Mouse (Mus musculus) forebrain, embryonic 11.5 days (tissue): ENCODE measurements around the gene Cptp. TPM values are rescaled to one million over a fixed set of nuclear protein-coding genes. Genes with fewer than 3 reads are reported as not detected.

Source experiments
- ATAC-seq: fragments of 200-750 bp; cut with Nextera tagmentation; replicated peaks from 2 replicates; pipeline ENCODE4 v1.8.0; 2017; ENCODE audit warnings: moderate TSS enrichment; ENCODE audit not compliant: low FRiP score
- DNase-seq: peaks from one replicate; pipeline ENCODE4 v3.0.0-alpha.2; 2017; ENCODE audit warnings: low spot score
- H3K27ac ChIP-seq: fragments of 300-500 bp; sonication (generic); 2 replicates; pipeline ENCODE4 v1.5.1; 2014; ENCODE audit warnings: low read depth, low read length
- H3K27me3 ChIP-seq: fragments of 300-500 bp; sonication (generic); 2 replicates; pipeline ENCODE4 v1.6.1; 2014; ENCODE audit warnings: mild to moderate bottlenecking, low read length, mixed read lengths; ENCODE audit not compliant: control insufficient read depth, insufficient read depth
- H3K36me3 ChIP-seq: fragments of 300-500 bp; sonication (generic); 2 replicates; pipeline ENCODE4 v1.6.1; 2014; ENCODE audit warnings: mild to moderate bottlenecking, low read length, moderate library complexity, mixed read lengths; ENCODE audit not compliant: control insufficient read depth, insufficient read depth
- H3K4me1 ChIP-seq: fragments of 300-500 bp; sonication (generic); replicated peaks from 2 replicates; pipeline ENCODE4 v1.6.1; 2014; ENCODE audit warnings: low read length, mixed read lengths; ENCODE audit not compliant: control insufficient read depth, insufficient read depth
- H3K4me2 ChIP-seq: fragments of 300-500 bp; sonication (generic); 2 replicates; pipeline ENCODE4 v1.6.1; 2014; ENCODE audit warnings: low read depth, mild to moderate bottlenecking, low read length, moderate library complexity, mixed read lengths; ENCODE audit not compliant: severe bottlenecking
- H3K4me3 ChIP-seq: fragments of 300-500 bp; sonication (generic); 2 replicates; pipeline ENCODE4 v1.5.1; 2014; ENCODE audit warnings: low read depth, low read length
- H3K9ac ChIP-seq: fragments of 300-500 bp; sonication (generic); 2 replicates; pipeline ENCODE4 v1.6.1; 2014; ENCODE audit warnings: low read length
- H3K9me3 ChIP-seq: fragments of 300-500 bp; sonication (generic); 2 replicates; pipeline ENCODE4 v1.6.1; 2016; ENCODE audit warnings: low read length, mixed read lengths; ENCODE audit not compliant: control insufficient read depth
- WGBS: fragments of 180-500 bp; shearing (Covaris S2); extraction: QIAGEN DNeasy Blood & Tissue Kit; methylation state at CpG from one replicate; pipeline ENCODE4 v1.1.7; 2014; 5-methylcytosine and 5-hydroxymethylcytosine counted together
- polyA plus RNA-seq: library from polyadenylated mRNA; unstranded; fragments of >200 nt; fragmentation: Nextera tagmentation; extraction: Ambion mirVana; gene quantifications from 2 replicates; pipeline ENCODE4 v1.2.1, GENCODE M21; 2014

Gene Cptp
- polyA plus RNA-seq, 1 experiment from 2014 or later = 22.3 TPM

DNA sequence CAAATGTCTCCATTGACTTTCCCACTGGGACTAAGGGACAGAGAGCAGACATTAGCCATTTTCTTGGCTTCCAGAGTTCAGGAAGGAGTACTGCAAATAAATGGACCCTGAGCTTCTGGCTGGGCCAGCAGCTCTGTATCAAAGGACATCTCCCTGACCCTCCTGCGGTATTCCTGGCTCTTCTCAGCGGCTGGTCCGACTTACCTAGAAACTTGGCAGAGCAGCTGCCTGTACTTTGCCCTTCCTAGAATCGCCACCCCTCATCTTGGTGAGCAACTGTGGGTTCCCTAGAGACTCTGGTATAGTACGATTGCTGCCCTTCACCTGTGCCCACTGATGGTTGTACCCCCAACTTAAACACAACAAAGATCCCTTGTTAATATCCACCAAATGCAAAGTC is 26.0 kb downstream of the Cptp start:
- Histone ChIP-seq H3K4me1 (peaks cover 21% of the 10 kb centered on the region; the same call in 1 of the 2 replicates), H3K9ac (no peak overlapping the region), H3K9me3 (no peaks in the 10 kb centered on the region), H3K4me3 (no peak overlapping the region), H3K4me2 (no peak overlapping the region), H3K36me3 (no peaks in the 10 kb centered on the region), H3K27ac (no peak overlapping the region), H3K27me3 (peaks cover 5% of the 10 kb centered on the region; the same call in 1 of the 2 replicates)
- DNase-seq = no peak
- ATAC-seq = no peak
- WGBS = 93% methylated on average over 5 of the region's 5 CpGs

DNA sequence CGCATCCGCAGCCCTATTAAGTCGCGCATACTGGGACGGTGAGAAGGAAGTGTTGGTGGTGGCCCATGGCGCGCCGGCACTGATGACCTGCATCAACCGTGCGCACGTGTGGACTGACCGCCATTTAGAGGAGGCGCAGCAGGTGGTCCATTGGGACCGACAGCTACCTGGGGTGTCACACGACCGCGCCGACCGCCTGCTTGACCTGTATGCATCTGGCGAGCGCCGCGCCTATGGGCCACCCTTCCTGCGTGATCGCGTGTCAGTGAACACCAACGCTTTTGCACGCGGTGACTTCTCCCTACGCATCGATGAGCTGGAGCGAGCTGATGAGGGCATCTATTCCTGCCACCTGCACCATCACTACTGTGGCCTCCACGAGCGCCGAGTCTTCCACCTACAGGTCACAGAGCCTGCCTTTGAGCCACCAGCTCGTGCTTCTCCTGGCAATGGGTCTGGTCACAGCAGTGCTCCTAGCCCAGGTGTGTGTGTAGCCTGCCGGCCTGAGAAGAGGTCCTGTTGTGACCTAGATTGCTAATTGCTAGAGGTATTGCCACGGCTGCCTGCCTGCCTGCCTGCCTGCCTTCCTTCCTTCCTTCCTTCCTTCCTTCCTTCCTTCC is 27.5 kb downstream of the Cptp start:
- Histone ChIP-seq H3K36me3 (no peaks in the 10 kb centered on the region), H3K4me2 (peak overlapping the region; percentile 51; the same call in 1 of the 2 replicates), H3K27ac (no peak overlapping the region), H3K9ac (no peak overlapping the region), H3K4me1 (peaks cover 20% of the 10 kb centered on the region; the same call in 1 of the 2 replicates), H3K9me3 (no peaks in the 10 kb centered on the region), H3K27me3 (peaks cover 5% of the 10 kb centered on the region; the same call in 1 of the 2 replicates), H3K4me3 (peak overlapping the region; percentile 31; the same call in 1 of the 2 replicates)
- WGBS = 29% methylated on average over 38 of the region's 38 CpGs
- ATAC-seq (no peak), DNase-seq (peak; percentile 57)

DNA sequence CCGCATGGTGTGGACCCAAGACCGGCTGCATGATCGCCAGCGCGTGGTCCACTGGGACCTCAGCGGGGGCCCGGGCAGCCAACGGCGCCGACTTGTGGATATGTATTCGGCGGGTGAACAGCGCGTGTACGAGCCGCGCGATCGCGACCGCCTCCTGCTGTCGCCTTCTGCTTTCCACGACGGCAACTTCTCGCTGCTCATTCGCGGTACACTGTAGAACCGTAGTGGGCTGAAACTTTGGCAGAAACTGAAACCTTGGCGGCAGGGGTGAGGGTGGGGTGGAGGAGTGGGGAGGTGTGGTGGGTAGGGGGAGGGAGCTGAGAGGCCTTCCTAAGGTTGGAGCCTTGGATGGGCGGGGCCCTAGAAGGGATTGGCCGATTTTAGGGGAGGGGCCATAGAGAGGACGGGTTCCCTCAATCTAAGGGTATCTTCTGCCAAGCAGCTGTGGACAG is 28.2 kb downstream of the Cptp start:
- peak overlapping the region; percentile 60 for H3K9ac ChIP-seq
- no peaks in the 10 kb centered on the region for H3K9me3 ChIP-seq
- peak; percentile 74 for DNase-seq
- ATAC-seq = peak; percentile 61
- no peak overlapping the region for H3K27ac ChIP-seq
- no peaks in the 10 kb centered on the region for H3K36me3 ChIP-seq
- H3K4me1 ChIP-seq = peaks cover 19% of the 10 kb centered on the region; the same call in 1 of the 2 replicates
- H3K4me3 ChIP-seq = peak overlapping the region; percentile 31
- H3K27me3 ChIP-seq = peaks cover 5% of the 10 kb centered on the region; the same call in 1 of the 2 replicates
- peak overlapping the region; percentile 51 for H3K4me2 ChIP-seq
- under 1% methylated on average over 32 of the region's 32 CpGs for WGBS

DNA sequence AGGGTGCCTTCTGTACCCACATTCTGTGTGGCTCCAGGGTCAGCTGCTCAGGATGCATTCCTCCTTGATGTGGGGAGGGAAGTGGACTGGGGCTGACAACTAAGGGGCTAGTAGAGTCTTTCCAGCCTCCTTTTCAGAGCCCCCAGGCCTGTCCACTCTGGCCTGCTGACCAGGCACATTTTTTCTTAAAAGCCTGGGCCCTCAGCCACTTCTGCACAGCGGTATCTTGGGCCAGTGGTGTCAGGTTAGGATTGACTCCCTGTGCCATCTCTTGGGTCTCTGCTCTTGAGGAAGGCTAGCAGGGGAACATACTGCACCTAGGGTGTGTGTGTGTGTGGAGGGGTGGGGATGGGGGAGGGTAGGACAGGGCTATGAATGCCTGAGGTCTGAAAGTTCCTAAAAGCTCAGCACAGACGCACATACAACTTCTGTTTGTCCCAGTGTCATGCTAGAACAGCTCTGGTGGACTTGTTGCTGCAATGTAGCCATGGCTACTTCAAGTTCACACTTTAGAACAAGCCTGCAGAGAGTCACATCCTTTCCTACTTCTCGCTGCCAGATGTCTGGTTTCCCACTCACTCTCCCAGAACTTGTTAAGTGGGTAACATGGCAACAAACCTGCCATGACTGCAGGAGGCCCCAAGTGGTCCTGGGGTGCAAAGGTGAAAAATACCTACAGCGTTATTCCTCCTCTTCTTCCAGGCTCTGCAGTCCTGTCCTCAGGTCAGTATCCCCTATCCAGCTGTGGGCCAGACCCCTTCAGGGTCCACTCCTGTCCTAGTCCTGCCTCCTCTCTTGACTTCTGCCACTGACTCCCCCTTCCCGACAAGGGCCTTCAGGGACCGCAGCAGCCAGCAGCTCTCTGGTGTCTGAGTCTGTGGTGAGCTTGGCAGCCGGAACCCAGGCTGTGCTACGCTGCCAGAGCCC is 28.9 kb downstream of the Cptp start:
- Histone ChIP-seq H3K36me3 (no peaks in the 10 kb centered on the region), H3K4me2 (peak overlapping the region; percentile 51), H3K4me3 (peak overlapping the region; percentile 31), H3K27me3 (peaks cover 5% of the 10 kb centered on the region; the same call in 1 of the 2 replicates), H3K4me1 (peaks cover 19% of the 10 kb centered on the region; the same call in 1 of the 2 replicates), H3K9me3 (no peaks in the 10 kb centered on the region), H3K9ac (peak overlapping the region; percentile 60), H3K27ac (no peak overlapping the region)
- peak; percentile 19 for ATAC-seq
- peak; percentile 51 for DNase-seq
- 6% methylated on average over 8 of the region's 8 CpGs for WGBS

DNA sequence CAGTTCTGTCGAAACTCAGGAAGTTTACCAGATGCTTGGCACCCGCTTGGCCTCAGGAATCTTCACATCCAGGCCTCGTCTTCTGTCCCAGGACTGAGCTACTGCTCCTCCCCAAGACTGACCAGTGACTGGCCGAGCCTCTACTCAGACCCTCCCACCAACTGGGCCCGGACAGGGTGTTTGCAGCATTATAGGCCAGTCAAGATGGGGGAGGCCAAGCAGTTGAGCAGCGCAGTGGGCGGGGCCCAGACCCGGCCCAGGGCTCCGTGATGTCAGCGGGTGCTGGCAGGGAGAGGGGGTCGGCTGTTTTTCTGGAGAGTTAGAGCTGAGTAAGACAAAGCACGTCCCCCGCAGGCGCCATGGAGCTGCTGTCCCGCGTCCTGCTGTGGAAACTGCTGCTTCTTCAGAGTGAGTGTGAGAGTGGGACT is 29.7 kb downstream of the Cptp start, which contains the start of gene Mxra8:
Gene Mxra8, plus strand, starts transcription at position 198 of the 428 bp plus-strand sequence.
- Histone ChIP-seq H3K4me3 (peak within 1 kb of the TSS; percentile 31), H3K4me2 (peak within 1 kb of the TSS; percentile 51), H3K4me1 (peaks cover 19% of the 10 kb centered on the region; the same call in 1 of the 2 replicates), H3K9ac (peak within 1 kb of the TSS; percentile 60), H3K36me3 (no peaks in the 10 kb centered on the region), H3K27me3 (peaks cover 5% of the 10 kb centered on the region; the same call in 1 of the 2 replicates), H3K9me3 (no peaks in the 10 kb centered on the region), H3K27ac (0 out of 2 replicates have a peak within 1 kb of the TSS, but pooled peaks have one; percentile 12)
- ATAC-seq (peak; percentile 86), DNase-seq (peak; percentile 88)
- WGBS = under 1% methylated on average over 16 of the region's 16 CpGs

DNA sequence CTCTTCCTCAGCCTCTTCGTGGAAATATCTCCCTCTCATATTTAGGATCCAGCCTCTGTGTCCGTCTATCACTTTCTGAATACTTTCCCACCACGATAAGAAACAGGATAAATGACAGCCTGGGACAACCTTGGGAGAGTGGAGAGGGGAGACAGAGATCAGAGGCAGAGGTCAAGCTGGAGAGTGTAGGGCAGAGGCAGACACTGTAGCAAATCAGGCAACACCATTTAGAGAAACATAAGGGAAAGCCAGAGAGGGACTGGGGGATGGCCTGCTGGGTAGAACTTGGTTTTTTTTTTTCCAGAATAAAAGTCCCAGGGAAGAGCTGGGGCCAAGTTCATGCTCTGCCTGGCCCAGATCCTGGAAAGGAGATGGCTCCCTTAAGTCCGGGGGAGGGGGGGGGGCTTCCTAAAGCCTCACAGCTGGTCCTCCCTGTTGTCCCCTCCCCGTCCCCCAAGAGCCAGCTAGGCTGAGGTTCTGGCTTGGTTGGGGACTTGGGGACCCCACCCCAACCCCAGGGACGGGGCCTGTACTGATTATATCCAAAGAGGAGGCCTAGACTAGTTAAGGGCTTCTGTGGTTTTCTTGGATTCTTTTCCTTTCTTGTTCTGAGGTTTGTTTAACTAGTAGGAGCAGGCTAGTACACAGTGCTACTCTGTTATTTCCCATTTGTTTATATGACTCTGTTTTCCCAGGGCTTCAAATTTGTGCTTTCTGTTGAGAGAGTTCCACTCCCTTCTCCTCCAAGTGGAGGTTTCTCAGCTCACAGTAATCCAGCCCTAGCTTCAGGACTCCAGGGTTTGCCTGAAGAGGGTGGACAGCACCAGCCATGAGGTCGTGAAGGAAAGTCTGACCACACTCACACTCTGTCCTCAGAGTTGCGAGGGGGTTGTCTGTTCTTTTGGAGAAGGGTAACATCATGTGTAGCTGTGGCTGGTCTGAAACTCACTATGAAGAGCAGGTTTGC is 30.8 kb downstream of the Cptp start:
- Histone ChIP-seq H3K27me3 (peaks cover 5% of the 10 kb centered on the region; the same call in 1 of the 2 replicates), H3K27ac (no peak overlapping the region), H3K4me3 (no peak overlapping the region), H3K9me3 (no peaks in the 10 kb centered on the region), H3K36me3 (no peaks in the 10 kb centered on the region), H3K9ac (no peak overlapping the region), H3K4me2 (no peak overlapping the region), H3K4me1 (peaks cover 23% of the 10 kb centered on the region)
- ATAC-seq (no peak), DNase-seq (no peak)
- 67% methylated on average over 8 of the region's 8 CpGs for WGBS

DNA sequence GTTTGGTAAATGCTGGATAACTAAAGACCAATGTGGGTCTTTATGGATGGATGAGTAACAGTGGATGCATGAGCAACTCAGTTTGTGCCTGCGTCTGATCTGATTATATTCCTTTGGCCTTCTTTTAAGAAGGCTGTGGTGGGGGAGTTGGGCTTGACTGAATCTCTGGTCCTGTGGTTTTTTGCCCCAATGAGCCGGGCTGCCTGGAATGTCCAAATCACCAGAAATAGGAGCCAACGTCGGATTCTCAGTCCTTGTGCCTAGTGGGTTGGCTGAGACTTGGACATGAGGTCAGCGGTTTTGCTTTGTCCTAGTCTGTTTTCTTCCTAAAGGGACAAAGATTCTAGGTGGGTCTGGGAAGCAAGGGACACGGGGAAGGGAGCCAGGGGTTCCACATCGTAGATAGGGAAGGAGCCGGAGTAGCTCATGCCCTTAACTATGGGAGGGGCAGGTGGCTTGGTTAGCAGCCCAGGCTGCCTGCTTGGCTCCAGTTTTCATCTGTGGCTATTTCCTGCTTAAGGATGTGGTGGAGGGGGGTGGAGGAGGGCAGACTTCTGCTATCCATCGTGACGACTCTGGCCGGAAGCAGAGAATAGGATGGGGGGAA is 31.7 kb downstream of the Cptp start:
- no peaks in the 10 kb centered on the region; the same call in 1 of the 2 replicates for H3K36me3 ChIP-seq
- peaks cover 5% of the 10 kb centered on the region; the same call in 1 of the 2 replicates for H3K27me3 ChIP-seq
- 88% methylated on average over 11 of the region's 11 CpGs for WGBS
- no peak overlapping the region for H3K4me2 ChIP-seq
- H3K4me1 ChIP-seq = peaks cover 23% of the 10 kb centered on the region
- H3K9me3 ChIP-seq = no peaks in the 10 kb centered on the region
- no peak overlapping the region for H3K27ac ChIP-seq
- no peak overlapping the region for H3K9ac ChIP-seq
- DNase-seq = no peak
- ATAC-seq = no peak
- H3K4me3 ChIP-seq = no peak overlapping the region
